Mouse (Mus musculus) ES-E14 (cell line): ENCODE measurements around the gene Gfra4. TPM values are rescaled to one million over a fixed set of nuclear protein-coding genes. Genes with fewer than 3 reads are reported as not detected.

ENCODE experiments used
- DNase-seq: peaks from one replicate; pipeline ENCODE4 v3.0.0-alpha.2; 2013; ENCODE audit warnings: low read depth, low spot score
- H3K27ac ChIP-seq: 2 replicates; pipeline ENCODE4 v1.5.1; 2012; ENCODE audit warnings: low read depth, mild to moderate bottlenecking, low read length, moderate library complexity, mixed read lengths; ENCODE audit not compliant: poor library complexity, insufficient read depth, severe bottlenecking
- H3K36me3 ChIP-seq: 2 replicates; pipeline ENCODE4 v1.6.1; 2012; ENCODE audit warnings: mild to moderate bottlenecking, low read length, moderate library complexity, mixed read lengths; ENCODE audit not compliant: control insufficient read depth, poor library complexity, insufficient read depth, severe bottlenecking
- H3K4me1 ChIP-seq, 2 experiments: fragments of 150-350 bp in 1 of 2; sonication (generic) in 1 of 2; 2 replicates each; pipeline ENCODE4 v1.6.1; 2012; ENCODE audit warnings: low read length in 2 of 2, mild to moderate bottlenecking in 1 of 2, mixed read lengths in 1 of 2; ENCODE audit not compliant: control insufficient read depth in 2 of 2, insufficient read depth in 2 of 2, poor library complexity in 1 of 2
- H3K4me3 ChIP-seq, 2 experiments: fragments of 150-350 bp in 1 of 2; sonication (generic) in 1 of 2; 2 replicates each; pipeline ENCODE4 v1.5.1; 2012; ENCODE audit warnings: low read length in 2 of 2, low read depth in 1 of 2, mild to moderate bottlenecking in 1 of 2, mixed read lengths in 1 of 2; ENCODE audit not compliant: insufficient read depth in 1 of 2, poor library complexity in 1 of 2, severe bottlenecking in 1 of 2
- H3K9ac ChIP-seq: 2 replicates; pipeline ENCODE4 v1.6.1; 2012; ENCODE audit warnings: low read depth, mild to moderate bottlenecking, low read length, mixed read lengths; ENCODE audit not compliant: poor library complexity, insufficient read depth, severe bottlenecking
- H3K9me3 ChIP-seq: fragments of 150-350 bp; sonication (generic); 2 replicates; pipeline ENCODE4 v1.6.1; 2012; ENCODE audit warnings: low read depth, mild to moderate bottlenecking, low read length; ENCODE audit not compliant: control insufficient read depth, insufficient read depth
- CHD2 ChIP-seq: IDR thresholded peaks from 2 replicates; pipeline ENCODE4 v1.6.1; 2014; ENCODE audit warnings: mild to moderate bottlenecking, low read depth, low read length, inconsistent platforms
- HCFC1 ChIP-seq: IDR thresholded peaks from 2 replicates; pipeline ENCODE4 v1.6.1; 2012; ENCODE audit warnings: low read length, inconsistent platforms, borderline replicate concordance; ENCODE audit not compliant: insufficient read depth
- MAFK ChIP-seq: IDR thresholded peaks from 2 replicates; pipeline ENCODE4 v1.6.1; 2014; ENCODE audit warnings: mild to moderate bottlenecking, low read depth, low read length, inconsistent platforms; ENCODE audit not compliant: insufficient read depth
- ZC3H11A ChIP-seq: IDR thresholded peaks from 2 replicates; pipeline ENCODE4 v1.6.1; 2012; ENCODE audit warnings: low read depth, mild to moderate bottlenecking, inconsistent platforms, low read length, borderline replicate concordance
- ZNF384 ChIP-seq: IDR thresholded peaks from 2 replicates; pipeline ENCODE4 v1.6.1; 2012; ENCODE audit warnings: low read depth, low read length, inconsistent platforms
- in situ Hi-C, 2 experiments: fragments of 600-800 bp; cut with MboI; formaldehyde crosslinking; loops; one replicate each; pipeline ENCODE4 v1.15.1; 2025; ENCODE audit warnings: low sequenced_read_pairs in 2 of 2, inconsistent platforms in 1 of 2; ENCODE audit not compliant: unreplicated experiment in 2 of 2
- total RNA-seq: library from RNA; depleted of rRNA; stranded (reverse); fragments of 300-350 nt; gene quantifications from 2 replicates; pipeline ENCODE4 v1.2.3, GENCODE M21; 2012; rRNA removed

The Gfra4 gene
- total RNA-seq, 1 experiment: 1.6 TPM

DNA sequence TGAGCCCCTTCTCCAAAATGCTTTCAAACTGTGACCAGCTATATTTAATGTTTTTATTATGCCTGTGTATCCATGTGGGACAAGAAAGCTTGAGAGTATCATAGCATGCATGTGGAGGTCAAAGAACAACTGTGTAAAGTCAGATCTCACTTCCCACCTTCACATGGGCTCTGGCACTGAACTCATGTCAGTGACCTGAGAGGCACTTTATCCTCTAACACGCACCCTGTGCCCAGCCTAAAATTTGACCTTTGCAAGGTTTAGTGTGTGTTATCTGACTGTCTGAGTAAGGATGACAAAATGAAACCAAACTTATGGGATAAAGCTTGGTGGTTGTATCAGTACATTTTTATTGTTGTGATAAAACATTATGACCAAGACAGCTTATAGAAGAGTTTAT lies 32.3 kb downstream of the Gfra4 start:
- no peak for DNase-seq
- Histone ChIP-seq H3K4me3 (no peak overlapping the region), H3K36me3 (no peaks in the 10 kb centered on the region; the same call in 1 of the 2 replicates), H3K4me1 (no peaks in the 10 kb centered on the region), H3K27ac (no peak overlapping the region), H3K9me3 (no peaks in the 10 kb centered on the region), H3K9ac (no peak overlapping the region)
- no peak for TF ChIP-seq CHD2
- TF ChIP-seq HCFC1: no peak
- TF ChIP-seq MAFK: no peak
- TF ChIP-seq ZNF384: no peak
- TF ChIP-seq ZC3H11A: no peak
- in situ Hi-C loops: no loop called here

DNA sequence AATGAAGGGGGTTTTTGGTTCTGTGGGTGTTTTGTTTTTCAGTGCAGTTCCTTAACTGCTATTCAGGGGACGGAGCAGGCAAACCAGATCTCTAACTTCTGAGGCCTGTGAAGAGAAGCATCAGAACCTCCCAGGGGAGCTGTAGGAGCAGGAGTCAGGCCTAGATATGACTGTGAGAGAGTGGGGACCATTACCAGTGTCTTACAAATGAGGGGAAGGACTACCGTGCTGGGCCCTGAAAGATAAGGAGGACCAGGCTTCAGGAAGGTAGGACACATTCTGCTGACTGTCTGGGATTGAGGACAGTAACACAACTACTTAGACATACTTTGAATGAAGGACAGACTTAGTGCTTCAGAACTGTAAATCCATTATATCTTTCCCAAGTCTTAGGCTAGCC lies 33.8 kb downstream of the Gfra4 start:
- in situ Hi-C loops: no loop called here
- Histone ChIP-seq H3K4me3 (no peak overlapping the region), H3K9ac (no peak overlapping the region), H3K4me1 (no peaks in the 10 kb centered on the region), H3K9me3 (no peaks in the 10 kb centered on the region), H3K36me3 (peaks cover 4% of the 10 kb centered on the region), H3K27ac (no peak overlapping the region)
- no peak for TF ChIP-seq ZC3H11A
- TF ChIP-seq HCFC1: no peak
- no peak for TF ChIP-seq ZNF384
- TF ChIP-seq MAFK: no peak
- no peak for TF ChIP-seq CHD2
- DNase-seq: no peak

DNA sequence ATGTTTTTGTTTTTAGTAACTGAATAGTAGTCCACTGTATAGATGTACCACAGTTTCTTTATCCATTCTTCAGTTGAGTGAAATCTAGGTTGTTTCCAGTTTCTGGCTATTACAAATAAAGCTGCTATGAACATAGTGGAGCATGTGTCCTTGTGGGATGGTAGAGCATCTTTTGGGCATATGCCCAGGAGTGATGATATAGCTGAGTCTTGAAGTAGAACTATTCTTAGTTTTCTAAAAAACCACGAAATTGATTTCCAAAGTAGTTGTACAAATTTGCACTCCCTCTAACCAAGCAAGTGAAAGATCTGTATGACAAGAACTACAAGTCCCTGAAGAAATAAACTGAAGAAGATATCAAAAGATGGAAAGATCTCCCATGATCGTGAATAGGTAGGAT lies 50.1 kb downstream of the Gfra4 start:
- no peak overlapping the region for H3K9ac ChIP-seq
- DNase-seq: no peak
- no peaks in the 10 kb centered on the region for H3K9me3 ChIP-seq
- no peak overlapping the region for H3K27ac ChIP-seq
- H3K4me1 ChIP-seq: no peaks in the 10 kb centered on the region
- H3K4me3 ChIP-seq: no peak overlapping the region
- in situ Hi-C loops: no loop called here
- no peak for TF ChIP-seq HCFC1
- TF ChIP-seq CHD2: no peak
- no peak for TF ChIP-seq ZNF384
- TF ChIP-seq ZC3H11A: no peak
- TF ChIP-seq MAFK: no peak
- H3K36me3 ChIP-seq: peaks cover 2% of the 10 kb centered on the region; the same call in 1 of the 2 replicates

Other genes with a start within 250 kb of the Gfra4 start
- gene 4930402H24Rik, start 136.7 kb downstream of the Gfra4 start, total RNA-seq: 8.2 and 11.9 TPM in 2 replicates
- 16.7 and 17.0 TPM in 2 replicates for gene Atrn, start 136.6 kb downstream of the Gfra4 start, total RNA-seq
- gene Adam33, start 20.7 kb upstream of the Gfra4 start, total RNA-seq: 0.40 and 0.69 TPM in 2 replicates
- gene Siglec1, start 43.7 kb upstream of the Gfra4 start, total RNA-seq: 0.26 and 0.27 TPM in 2 replicates
- 1.5 and 1.7 TPM in 2 replicates for gene Hspa12b, start 84.2 kb upstream of the Gfra4 start, total RNA-seq
- gene Gm11037, start 90.4 kb upstream of the Gfra4 start, total RNA-seq: not detected in 2 replicates
- 61.6 and 69.0 TPM in 2 replicates for gene 1700037H04Rik, start 117.0 kb upstream of the Gfra4 start, total RNA-seq
- gene Cenpb, start 137.0 kb upstream of the Gfra4 start, total RNA-seq: 30.0 and 38.5 TPM in 2 replicates
- gene Cdc25b, start 143.9 kb upstream of the Gfra4 start, total RNA-seq: 9.7 and 16.4 TPM in 2 replicates
- 1.5 and 1.6 TPM in 2 replicates for gene Spef1, start 144.2 kb upstream of the Gfra4 start, total RNA-seq
- 7.9 and 8.7 TPM in 2 replicates for gene Ap5s1, start 164.0 kb upstream of the Gfra4 start, total RNA-seq
- 11.4 and 12.7 TPM in 2 replicates for gene Mavs, start 191.0 kb upstream of the Gfra4 start, total RNA-seq
- gene Pank2, start 219.4 kb upstream of the Gfra4 start, total RNA-seq: 22.0 and 26.6 TPM in 2 replicates